Mouse (Mus musculus) heart, adult 9 months (tissue): ENCODE data around the gene Tanc1.

Source experiments
- DNase-seq, 2 experiments: peaks; one replicate each; pipeline ENCODE4 v3.0.0; 2022; ENCODE audit warnings: low spot score in 2 of 2

Gene Tanc1

GRCm38 (mm10) chr2:59651801-59652200 is 40.0 kb downstream of the Tanc1 start:
- DNase-seq: no peak

GRCm38 (mm10) chr2:59652702-59653101 is 40.9 kb downstream of the Tanc1 start:
- DNase-seq: no peak

GRCm38 (mm10) chr2:59653306-59654165 is 41.7 kb downstream of the Tanc1 start:
- no peak for DNase-seq

GRCm38 (mm10) chr2:59655471-59655870 is 43.6 kb downstream of the Tanc1 start:
- no peak for DNase-seq

- DNase-seq: no peak
These were observed 44.8 kb downstream of the Tanc1 start for GRCm38 (mm10) chr2:59656680-59657079.

- no peak for DNase-seq
These were observed 47.8 kb downstream of the Tanc1 start for GRCm38 (mm10) chr2:59659686-59660085.

- no peak for DNase-seq
These were observed 49.3 kb downstream of the Tanc1 start for GRCm38 (mm10) chr2:59660891-59661805.

- no peak for DNase-seq
These were observed 53.1 kb downstream of the Tanc1 start for GRCm38 (mm10) chr2:59664803-59665567.

- DNase-seq: no peak
These were observed 54.7 kb downstream of the Tanc1 start for GRCm38 (mm10) chr2:59666533-59666932.

- DNase-seq: peak; percentile 92 to 93
These were observed 58.5 kb downstream of the Tanc1 start for GRCm38 (mm10) chr2:59670087-59671060.

- no peak for DNase-seq
These were observed 59.8 kb downstream of the Tanc1 start for GRCm38 (mm10) chr2:59671671-59672070.

GRCm38 (mm10) chr2:59672086-59672485 is 60.2 kb downstream of the Tanc1 start:
- DNase-seq: peak in 1 of 2 experiments; percentile 56

GRCm38 (mm10) chr2:59672686-59673085 is 60.8 kb downstream of the Tanc1 start:
- DNase-seq: no peak

GRCm38 (mm10) chr2:59673351-59673750 is 61.5 kb downstream of the Tanc1 start:
- no peak for DNase-seq

- DNase-seq: no peak
These were observed 62.0 kb downstream of the Tanc1 start for GRCm38 (mm10) chr2:59673877-59674276.

GRCm38 (mm10) chr2:59675270-59675995 is 63.6 kb downstream of the Tanc1 start:
- no peak for DNase-seq

- DNase-seq: peak in 1 of 2 experiments; percentile 36
These were observed 64.2 kb downstream of the Tanc1 start for GRCm38 (mm10) chr2:59676041-59676440.

- no peak for DNase-seq
These were observed 64.6 kb downstream of the Tanc1 start for GRCm38 (mm10) chr2:59676442-59676841.

- no peak for DNase-seq
These were observed 67.7 kb downstream of the Tanc1 start for GRCm38 (mm10) chr2:59679424-59680020.
